Mouse (Mus musculus) Patski (cell line): Measurements from ENCODE around the gene Myzap. TPM values are rescaled to one million over a fixed set of nuclear protein-coding genes. Genes with fewer than 3 reads are reported as not detected.
A peak's percentile ranks its signal among the peaks of the same experiment; 100 is the strongest.

Source experiments
- ATAC-seq: fragments of 100-300 bp; one replicate; pipeline ENCODE4 v1.8.0; 2021
- CTCF ChIA-PET: fragments of 350-600 bp; sonication (Branson Sonifier 250); formaldehyde crosslinking; loops from one replicate; lab custom pipeline; 2022; ENCODE audit warnings: inconsistent platforms; lab: Charles Lee
- POLR2A ChIA-PET: fragments of 350-600 bp; sonication (Branson Sonifier 250); formaldehyde crosslinking; loops from one replicate; lab custom pipeline; 2022; ENCODE audit warnings: antibody characterized with exemption, inconsistent platforms; lab: Charles Lee
- DNase-seq: peaks from one replicate; pipeline ENCODE4 v3.0.0-alpha.2; 2011; ENCODE audit warnings: low read depth, low spot score
- H3K27me3 ChIP-seq: fragments of 371-371 bp; one replicate; pipeline ENCODE4 v1.5.1; 2021
- CTCF ChIP-seq: fragments of 100-300 bp; IDR thresholded peaks from one replicate; pipeline ENCODE4 v1.5.1; 2021
- in situ Hi-C: fragments of 300-500 bp; cut with MboI; formaldehyde crosslinking; loops from 3 replicates; pipeline ENCODE4 v1.11.1; 2018; ENCODE audit warnings: low pct_unique_long_range_greater_than_20kb, mixed read lengths
- polyA plus RNA-seq: library from polyadenylated mRNA; unstranded; gene quantifications from one replicate; pipeline ENCODE4 v1.2.3, GENCODE M21; 2021

Gene Myzap
- 0.71 TPM for polyA plus RNA-seq

DNA sequence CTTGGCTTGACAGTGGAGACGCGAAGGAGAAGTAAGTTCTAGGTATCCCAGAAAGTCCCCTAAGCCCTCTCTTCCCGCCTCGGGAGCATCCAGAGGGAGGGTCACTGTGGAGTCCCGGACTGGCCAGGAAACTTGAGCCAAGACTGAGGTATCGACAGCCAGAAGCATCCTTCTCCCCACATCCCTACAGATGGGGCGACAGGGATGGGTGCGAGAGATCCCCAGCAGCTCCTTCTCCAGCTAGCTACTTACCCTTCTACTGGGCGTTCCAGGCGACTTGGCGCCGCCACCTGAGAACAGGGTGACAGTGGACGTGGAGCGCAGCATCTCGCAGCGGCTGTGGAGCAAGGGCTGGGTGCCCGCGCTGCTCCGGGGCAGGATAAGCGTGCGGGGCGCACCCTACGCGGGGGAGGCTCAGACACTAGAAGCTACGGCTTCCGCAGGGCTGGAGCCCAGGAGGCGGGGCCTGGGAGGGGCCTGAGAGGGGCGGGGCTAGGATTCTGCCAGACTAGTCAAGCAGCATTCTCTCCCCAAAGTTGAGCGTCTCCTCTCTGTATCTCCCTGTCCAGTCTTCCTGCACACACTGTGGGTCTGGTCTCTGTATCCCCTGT is at the start of gene Myzap:
TSS of gene Myzap (minus strand) at position 423 of the 611 bp plus-strand sequence.
- ChIA-PET CTCF (interaction anchor here (0.7 kb wide), 1 partner anchor 24 kb away, joined by 3 read pairs; no protein-coding TSS in a partner anchor), POLR2A (interaction anchor here (0.6 kb wide), 1 partner anchor 1107 kb away, joined by 5 read pairs; no protein-coding TSS in a partner anchor)
- in situ Hi-C loops: no loop called here
- ATAC-seq (peak; percentile 57), DNase-seq (no peak)
- no peak for TF ChIP-seq CTCF
- no peaks in the 10 kb centered on the region for H3K27me3 ChIP-seq

DNA sequence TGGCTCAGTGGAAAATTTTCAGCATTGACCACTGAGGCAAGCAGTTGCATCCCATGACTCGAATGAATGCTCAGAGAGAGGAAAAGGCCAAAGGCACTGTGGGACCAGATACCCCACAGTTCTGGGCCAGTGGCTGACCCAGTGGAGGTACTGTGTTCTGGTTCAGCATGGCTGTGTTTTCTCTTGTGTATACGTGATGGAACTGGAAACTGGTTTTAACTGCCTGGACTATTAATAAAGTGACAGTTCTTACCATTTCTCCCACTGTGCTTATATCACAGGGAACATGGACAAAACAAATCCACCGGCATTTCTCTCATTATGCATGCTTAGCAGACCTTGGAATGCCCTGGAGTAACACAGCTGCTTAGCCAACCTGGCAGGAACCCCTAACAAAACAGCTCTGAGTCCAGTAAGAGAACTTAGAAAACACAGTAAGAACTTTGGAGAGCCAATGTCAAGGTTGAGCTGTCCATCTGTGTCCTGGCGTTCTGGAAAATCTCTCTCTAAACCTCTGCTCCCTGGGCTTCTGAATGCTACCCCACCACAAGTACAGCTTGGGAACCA is 48.3 kb upstream of the Myzap start:
- POLR2A ChIA-PET: interaction anchor here (1.1 kb wide), 1 partner anchor 15 kb away, joined by 4 read pairs; no protein-coding TSS in a partner anchor
- CTCF ChIA-PET: interaction anchor here (1.3 to 3.5 kb wide), 3 partner anchors 10 to 165 kb away, joined by 3 to 18 read pairs (median 7); no protein-coding TSS in a partner anchor
- in situ Hi-C loops: loop anchor here (5.0 to 10.0 kb wide), 3 partner anchors 167 to 774 kb away; no protein-coding TSS in a partner anchor
- DNase-seq: peak; percentile 93
- peak; percentile 81 for ATAC-seq
- H3K27me3 ChIP-seq: no peaks in the 10 kb centered on the region
- TF ChIP-seq CTCF: no peak

DNA sequence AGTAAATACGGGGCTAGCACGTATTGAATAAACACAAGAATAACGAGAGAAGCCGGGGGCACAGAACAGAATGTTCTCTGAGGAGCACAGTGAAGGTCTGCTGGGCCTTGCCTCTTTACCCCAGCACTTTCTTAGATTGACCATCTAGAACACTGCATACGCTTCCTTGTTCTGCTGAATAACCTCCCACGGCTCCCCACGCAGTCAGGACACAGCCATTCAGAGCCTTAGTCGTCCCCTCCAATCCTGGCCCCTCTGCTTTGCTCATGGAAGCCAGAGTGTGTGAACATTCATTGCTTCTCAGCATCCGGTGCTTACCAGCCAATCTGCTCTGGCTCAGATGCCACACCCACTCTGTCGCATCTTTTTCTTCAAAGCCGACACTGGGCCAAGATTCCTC is 46.0 kb upstream of the Myzap start:
- CTCF ChIA-PET: interaction anchor here (0.9 to 3.5 kb wide), 3 partner anchors 8 to 14 kb away, joined by 3 to 18 read pairs (median 4); no protein-coding TSS in a partner anchor
- no peak for ATAC-seq
- in situ Hi-C loops: no loop called here

DNA sequence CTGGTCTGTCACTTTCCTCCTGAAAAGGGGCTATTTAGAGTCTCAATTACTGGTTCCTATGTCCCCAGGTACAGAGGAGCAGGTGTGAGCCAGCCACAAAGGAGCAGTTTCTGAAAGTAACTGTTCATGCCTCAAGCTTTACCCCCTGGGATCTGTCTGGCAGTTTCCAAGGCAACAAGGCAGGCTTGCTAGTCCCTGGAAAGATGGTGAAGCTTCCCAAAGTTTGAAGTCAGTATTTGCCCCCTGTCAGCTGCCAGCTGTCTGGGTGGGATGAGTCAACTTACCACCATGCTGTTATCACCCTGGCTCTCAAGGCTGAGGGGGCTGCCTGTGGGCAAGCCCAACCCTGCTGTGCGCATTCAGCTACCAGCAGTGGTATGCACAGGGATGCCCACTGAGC is 44.7 kb upstream of the Myzap start:
- ATAC-seq (peak; percentile 33), DNase-seq (peak; percentile 77)
- TF ChIP-seq CTCF: no peak
- ChIA-PET CTCF (interaction anchor here (1.2 to 2.0 kb wide), 7 partner anchors 8 to 171 kb away, joined by 3 to 9 read pairs (median 6); no protein-coding TSS in a partner anchor), POLR2A (interaction anchor here (0.7 to 1.4 kb wide), 2 partner anchors 8 to 11 kb away, joined by 3 to 4 read pairs; no protein-coding TSS in a partner anchor)
- in situ Hi-C loops: no loop called here
- H3K27me3 ChIP-seq: no peaks in the 10 kb centered on the region

More for the DNA sequence above, 46.0 kb upstream of the Myzap start:
- POLR2A ChIA-PET: no interaction called here
- no peak for TF ChIP-seq CTCF
- no peak for DNase-seq
- H3K27me3 ChIP-seq: no peaks in the 10 kb centered on the region

DNA sequence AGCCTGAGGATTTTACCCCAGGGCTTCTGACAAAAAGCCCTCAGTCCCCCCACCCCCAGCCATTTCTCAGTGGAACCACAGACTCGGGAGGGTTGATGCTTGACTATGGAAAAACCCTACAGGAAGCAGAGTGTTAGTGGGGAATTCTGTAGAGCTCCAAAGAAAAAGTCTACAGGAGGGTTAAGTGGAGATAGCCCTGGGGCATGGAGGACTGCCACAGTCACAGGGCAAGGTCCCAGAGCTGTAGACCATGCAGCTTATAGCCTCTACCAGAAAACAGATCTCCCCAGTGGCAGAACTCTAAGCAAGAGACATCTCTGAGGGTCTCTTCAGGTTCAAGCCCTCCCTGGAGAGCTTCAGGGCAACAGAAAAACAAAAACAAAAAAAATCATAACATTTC is 43.5 kb upstream of the Myzap start:
- in situ Hi-C loops: no loop called here
- ChIA-PET POLR2A (interaction anchor here (0.6 to 1.4 kb wide), 2 partner anchors 10 to 274 kb away, joined by 4 read pairs; no protein-coding TSS in a partner anchor), CTCF (interaction anchor here (1.2 to 2.2 kb wide), 8 partner anchors 7 to 173 kb away, joined by 3 to 9 read pairs (median 4); no protein-coding TSS in a partner anchor)
- no peak for TF ChIP-seq CTCF
- no peaks in the 10 kb centered on the region for H3K27me3 ChIP-seq
- DNase-seq (peak; percentile 53), ATAC-seq (no peak)

DNA sequence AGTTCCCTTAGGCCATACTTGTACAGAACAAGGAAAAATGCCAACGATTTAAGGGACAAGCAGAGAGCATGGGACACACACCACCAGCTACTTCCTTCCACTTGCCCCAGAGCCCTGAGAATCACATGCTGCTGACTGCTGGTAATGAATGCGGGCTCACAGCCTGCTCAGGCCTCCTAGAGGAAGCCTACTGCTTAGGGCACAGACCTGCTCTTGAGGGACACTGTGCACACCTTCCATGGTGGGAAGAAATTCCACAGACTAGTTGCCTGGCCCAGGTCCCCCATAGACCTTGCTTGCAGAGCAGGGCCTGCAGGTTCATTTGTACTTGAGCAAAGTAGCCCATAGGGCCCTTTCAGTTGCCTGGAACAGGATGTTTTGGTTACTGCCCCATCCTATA is 42.8 kb upstream of the Myzap start:
- no peaks in the 10 kb centered on the region for H3K27me3 ChIP-seq
- no peak for TF ChIP-seq CTCF
- CTCF ChIA-PET: interaction anchor here (1.4 to 2.2 kb wide), 2 partner anchors 19 to 171 kb away, joined by 3 to 5 read pairs; no protein-coding TSS in a partner anchor
- in situ Hi-C loops: no loop called here
- POLR2A ChIA-PET: no interaction called here
- DNase-seq: no peak
- no peak for ATAC-seq

DNA sequence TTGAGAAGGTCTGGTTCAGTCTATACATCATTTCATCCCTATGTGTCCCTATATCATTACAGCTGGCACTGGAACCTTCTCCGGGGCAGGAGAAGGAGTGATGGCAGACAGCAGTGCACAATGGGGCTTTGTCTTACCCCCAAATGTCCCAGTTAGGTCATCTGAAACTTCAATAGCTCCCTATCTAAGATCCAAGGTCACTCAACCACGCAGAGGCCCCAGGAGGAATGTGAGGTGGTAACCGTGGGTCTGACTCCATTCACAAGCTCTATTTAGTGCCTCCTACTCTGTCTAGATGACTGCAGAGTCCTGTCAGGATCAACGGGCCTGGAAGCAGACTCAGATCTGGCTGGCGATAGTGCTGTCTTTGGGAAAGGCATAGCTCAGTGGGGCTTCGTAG is 36.8 kb upstream of the Myzap start:
- no peak for ATAC-seq

DNA sequence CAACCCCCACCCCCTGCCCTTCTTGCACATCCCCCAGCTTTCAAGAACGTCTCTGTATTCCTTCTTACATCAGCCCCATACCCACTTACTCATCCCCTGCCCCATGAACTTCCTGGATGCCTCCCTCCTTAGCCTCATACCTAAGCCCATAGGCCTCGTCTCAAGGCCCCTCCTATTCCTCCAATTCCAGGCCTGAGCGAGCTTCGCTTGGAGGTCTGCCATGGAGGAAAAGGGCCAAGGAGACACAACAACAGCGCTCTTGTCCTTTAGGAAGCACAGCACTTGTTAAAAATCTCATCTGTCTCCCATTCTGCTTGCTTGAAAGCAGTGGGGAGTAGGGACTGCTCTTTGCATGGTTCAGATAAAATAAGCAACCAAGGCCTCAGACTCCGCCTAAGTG is 36.1 kb upstream of the Myzap start:
- ChIA-PET CTCF (interaction anchor here (1.7 kb wide), 1 partner anchor 9 kb away, joined by 6 read pairs; no protein-coding TSS in a partner anchor), POLR2A (interaction anchor here (0.7 to 0.9 kb wide), 2 partner anchors 9 to 739 kb away, joined by 3 to 4 read pairs; no protein-coding TSS in a partner anchor)
- no peak for TF ChIP-seq CTCF
- no peak for DNase-seq
- in situ Hi-C loops: no loop called here
- no peak for ATAC-seq
- H3K27me3 ChIP-seq: no peaks in the 10 kb centered on the region

More for the DNA sequence above, 36.8 kb upstream of the Myzap start:
- POLR2A ChIA-PET: interaction anchor here (0.6 to 0.9 kb wide), 2 partner anchors 8 to 656 kb away, joined by 3 read pairs; no protein-coding TSS in a partner anchor
- in situ Hi-C loops: no loop called here
- DNase-seq: no peak
- CTCF ChIA-PET: interaction anchor here (0.9 to 1.9 kb wide), 4 partner anchors 8 to 14 kb away, joined by 3 to 7 read pairs (median 5); no protein-coding TSS in a partner anchor
- H3K27me3 ChIP-seq: no peaks in the 10 kb centered on the region
- no peak for TF ChIP-seq CTCF

DNA sequence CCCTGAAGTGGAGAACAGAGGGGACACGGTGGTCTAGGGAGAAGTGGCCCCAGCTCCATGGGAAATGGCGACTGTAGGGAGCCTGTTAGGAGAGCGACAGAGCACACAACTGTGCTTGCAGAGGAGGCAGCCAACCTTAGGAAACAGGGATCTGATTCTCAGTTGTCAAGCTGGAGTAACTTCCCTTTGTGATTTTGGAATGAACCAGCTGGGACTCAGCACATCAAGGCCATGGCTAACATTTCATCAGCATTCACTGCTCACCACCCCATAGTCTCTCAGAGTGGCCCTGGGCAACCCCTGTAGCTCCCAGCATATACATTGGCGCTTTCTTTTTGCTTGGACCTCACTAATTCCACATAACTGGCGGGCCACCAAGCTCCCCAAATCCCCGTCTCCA is 33.8 kb upstream of the Myzap start:
- no peak for TF ChIP-seq CTCF
- ChIA-PET CTCF (interaction anchor here (1.7 to 4.1 kb wide), 5 partner anchors 10 to 180 kb away, joined by 5 to 38 read pairs (median 15); no protein-coding TSS in a partner anchor), POLR2A (interaction anchor here (1.1 to 1.4 kb wide), 3 partner anchors 10 to 44 kb away, joined by 3 to 4 read pairs (median 4); no protein-coding TSS in a partner anchor)
- H3K27me3 ChIP-seq: no peaks in the 10 kb centered on the region
- ATAC-seq: no peak
- in situ Hi-C loops: no loop called here
- DNase-seq: no peak

DNA sequence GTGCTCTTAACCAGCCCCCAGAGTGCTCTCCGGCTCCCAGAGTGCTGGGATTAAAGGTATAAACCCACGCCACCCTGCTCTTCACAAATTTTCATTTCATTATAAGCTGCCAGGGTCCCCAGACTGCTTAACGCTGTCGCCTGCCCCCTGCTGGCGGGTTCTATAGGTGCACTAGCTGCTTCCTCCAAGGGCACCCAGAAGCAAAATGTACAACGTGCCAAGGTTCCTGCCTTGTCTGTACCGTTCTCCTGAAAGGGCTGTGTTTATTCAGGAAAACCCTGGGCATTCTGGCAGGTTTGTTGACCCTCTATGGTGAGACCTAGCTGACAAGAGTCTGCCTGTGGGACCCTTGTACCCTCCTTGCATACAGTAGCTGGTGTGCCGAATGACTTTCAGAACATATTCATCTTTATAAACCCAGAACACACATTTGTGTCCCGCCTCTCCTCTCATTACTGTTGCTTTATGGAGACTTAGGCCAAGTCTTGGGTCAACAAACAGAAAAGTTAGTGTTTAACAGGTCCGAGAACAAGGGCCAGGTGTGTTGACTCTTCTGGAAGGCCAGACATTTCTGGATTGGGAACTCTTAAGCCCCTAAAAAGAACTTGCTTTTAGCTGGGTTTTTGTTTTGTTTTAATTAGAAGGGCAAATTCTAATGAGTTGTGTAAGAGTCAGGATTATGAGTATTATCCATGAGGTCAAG is 32.8 kb upstream of the Myzap start:
- peak; percentile 70 for DNase-seq
- no peaks in the 10 kb centered on the region for H3K27me3 ChIP-seq
- in situ Hi-C loops: no loop called here
- peak; percentile 83 for TF ChIP-seq CTCF
- ATAC-seq: peak; percentile 40
- POLR2A ChIA-PET: interaction anchor here (1.1 to 1.4 kb wide), 3 partner anchors 11 to 45 kb away, joined by 3 to 4 read pairs (median 4); no protein-coding TSS in a partner anchor
- CTCF ChIA-PET: interaction anchor here (0.8 to 4.1 kb wide), 13 partner anchors 8 to 414 kb away, joined by 3 to 38 read pairs (median 5); no protein-coding TSS in a partner anchor
